Mouse (Mus musculus): Measurements from ENCODE around the gene Grwd1. TPM values are rescaled to one million over a fixed set of nuclear protein-coding genes. Genes with fewer than 3 reads are reported as not detected.
A peak's percentile ranks its signal among the peaks of the same experiment; 100 is the strongest.

The Grwd1 gene
- polyA plus RNA-seq, 1 experiment, result 1.1 TPM

DNA sequence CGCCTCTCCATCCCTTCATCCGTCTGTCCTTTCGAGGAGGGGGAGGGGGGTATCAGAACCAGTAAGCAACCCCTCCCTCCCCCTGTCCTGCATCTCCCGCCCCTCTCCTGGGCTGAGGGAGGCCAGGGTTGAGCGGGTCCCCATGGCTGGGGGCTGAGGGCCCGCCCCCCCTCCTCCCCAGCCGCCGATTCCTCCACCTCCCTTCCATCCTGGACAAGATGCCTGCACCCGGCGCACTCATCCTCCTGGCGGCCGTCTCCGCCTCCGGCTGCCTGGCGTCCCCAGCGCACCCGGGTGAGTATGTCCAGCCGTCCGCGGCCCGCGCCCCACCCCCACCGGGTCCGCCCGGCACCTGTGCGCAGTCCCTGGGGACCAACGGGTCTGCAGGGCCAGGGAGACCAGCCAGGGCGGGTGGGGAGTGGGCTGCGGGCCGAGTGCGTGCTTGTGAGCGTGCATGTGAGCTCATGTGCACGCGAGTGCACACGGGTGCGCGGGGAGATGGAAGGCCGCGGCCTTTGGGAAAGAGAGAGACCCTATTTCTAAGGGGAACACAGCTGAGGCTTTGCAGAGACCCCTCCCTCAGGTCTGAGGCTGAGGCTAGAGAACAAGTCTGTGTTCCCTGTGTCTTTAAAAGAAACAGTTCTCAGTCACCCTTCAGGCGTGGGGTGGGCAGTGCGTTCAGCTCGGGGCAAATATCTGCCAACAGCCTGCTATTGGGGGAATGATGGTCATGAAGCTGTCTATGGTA, 45.2 kb downstream of the Grwd1 start:
- H3K27me3 ChIP-seq (ENCODE audit: control insufficient read depth), result peaks cover 83% of the 10 kb centered on the region

DNA sequence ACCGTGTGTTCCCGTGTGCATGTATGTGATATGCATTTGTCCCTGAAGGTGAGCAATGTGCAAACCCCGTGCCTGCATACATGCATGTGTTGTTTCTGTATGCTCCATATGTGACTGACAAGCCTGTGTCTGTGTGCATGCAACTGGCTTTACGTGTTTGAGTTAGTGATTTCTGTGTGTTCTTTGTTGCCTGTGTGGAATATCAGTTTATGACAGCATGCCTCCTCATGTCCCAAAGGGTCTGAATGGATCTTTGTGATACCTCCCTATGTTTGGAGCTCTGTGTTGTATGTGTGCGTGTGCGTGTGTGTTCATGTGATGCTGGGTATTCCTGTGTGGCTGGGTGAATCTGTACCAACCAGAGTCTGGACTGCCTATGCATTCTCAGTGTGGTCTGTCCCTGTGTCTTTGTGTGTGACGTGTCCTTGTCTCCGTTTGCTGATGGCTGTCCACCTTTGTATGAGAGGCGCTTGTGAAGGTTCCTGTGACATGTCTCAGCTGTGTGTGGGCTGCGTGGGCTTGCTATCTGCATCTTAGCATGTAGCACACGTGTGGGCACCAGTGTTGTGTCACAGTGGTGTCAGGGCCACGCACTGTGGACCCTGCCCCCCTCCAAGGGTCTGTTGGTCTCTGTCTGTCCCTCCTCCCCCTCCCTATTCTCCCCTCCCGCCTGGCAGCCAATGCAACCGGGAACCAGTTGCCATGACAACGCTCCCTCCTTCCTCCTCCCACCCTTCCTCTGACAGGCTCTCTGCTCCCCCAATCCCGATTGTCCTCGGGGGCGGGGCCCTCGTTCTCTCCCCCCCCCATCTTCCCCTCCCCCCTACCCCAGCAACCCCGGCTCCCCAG, 46.0 kb downstream of the Grwd1 start, which contains the start of gene Sult2b1:
Gene Sult2b1 (minus strand): TSS at position 146 of the 849 bp plus-strand sequence.
- TF ChIP-seq TAL1 (IDR thresholded peaks at IDR 0.05; ENCODE audit: low read length) (no peak), GATA1 (IDR thresholded peaks at IDR 0.05; ENCODE audit: low read length) (no peak)
- no peaks in the 10 kb centered on the region for H3K36me3 ChIP-seq (ENCODE audit: control insufficient read depth)
- H3K4me1 ChIP-seq (ENCODE audit: control insufficient read depth), result peaks cover 7% of the 10 kb centered on the region
- peak within 1 kb of the TSS; percentile 53 for H3K4me3 ChIP-seq (replicated peaks)
- peaks cover 3% of the 10 kb centered on the region; the same call in 1 of the 2 replicates for H3K9me3 ChIP-seq (ENCODE audit: control insufficient read depth, low read length)
- H3K27me3 ChIP-seq (ENCODE audit: control insufficient read depth), result peaks cover 78% of the 10 kb centered on the region

More for the DNA sequence above, 45.2 kb downstream of the Grwd1 start:
- no peak overlapping the region for H3K4me3 ChIP-seq (replicated peaks)
- no peaks in the 10 kb centered on the region for H3K36me3 ChIP-seq (ENCODE audit: control insufficient read depth)
- H3K4me1 ChIP-seq (ENCODE audit: control insufficient read depth), result peaks cover 7% of the 10 kb centered on the region
- TF ChIP-seq GATA1 (IDR thresholded peaks at IDR 0.05; ENCODE audit: low read length) (no peak), TAL1 (IDR thresholded peaks at IDR 0.05; ENCODE audit: low read length) (no peak)
- peaks cover 3% of the 10 kb centered on the region; the same call in 1 of the 2 replicates for H3K9me3 ChIP-seq (ENCODE audit: control insufficient read depth, low read length)

DNA sequence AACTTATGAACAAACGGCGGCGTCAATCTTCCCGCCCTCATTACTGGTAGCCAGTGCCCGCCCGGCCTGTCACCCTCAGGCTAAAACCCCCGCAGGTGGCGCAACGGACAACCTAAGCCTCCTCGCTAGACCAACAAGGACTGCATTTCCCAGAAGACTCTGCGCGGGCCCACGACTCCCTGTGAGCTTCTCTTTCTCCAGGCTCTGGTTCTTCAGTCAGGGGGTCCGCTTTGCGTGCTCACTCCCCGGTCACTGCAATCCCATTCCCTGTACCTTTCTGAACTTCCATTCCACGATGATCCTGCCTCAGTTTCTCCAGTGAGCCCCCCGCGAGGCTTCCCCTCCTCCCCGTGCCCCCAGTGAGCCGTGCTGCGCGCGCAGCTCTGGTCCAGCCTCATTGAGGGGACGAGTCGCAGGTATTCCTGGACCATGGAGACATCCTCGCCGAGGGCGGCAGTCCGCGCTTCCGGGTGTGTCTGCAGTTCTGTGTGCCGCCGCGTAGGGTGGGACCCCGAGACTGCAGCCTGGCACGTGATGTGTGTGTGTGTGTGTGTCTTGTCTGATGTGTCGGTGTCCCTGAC, 47.1 kb downstream of the Grwd1 start, which contains the start of gene Lmtk3:
Gene Lmtk3 (plus strand): TSS at position 228 of the 581 bp plus-strand sequence.
- TF ChIP-seq GATA1 (IDR thresholded peaks at IDR 0.05; ENCODE audit: low read length) (no peak), TAL1 (IDR thresholded peaks at IDR 0.05; ENCODE audit: low read length) (no peak)
- Histone ChIP-seq H3K4me1 (ENCODE audit: control insufficient read depth) (peaks cover 12% of the 10 kb centered on the region), H3K4me3 (replicated peaks) (peak within 1 kb of the TSS; percentile 53), H3K27me3 (ENCODE audit: control insufficient read depth) (peaks cover 86% of the 10 kb centered on the region), H3K9me3 (ENCODE audit: control insufficient read depth, low read length) (peaks cover 3% of the 10 kb centered on the region; the same call in 1 of the 2 replicates), H3K36me3 (ENCODE audit: control insufficient read depth) (no peaks in the 10 kb centered on the region)

DNA sequence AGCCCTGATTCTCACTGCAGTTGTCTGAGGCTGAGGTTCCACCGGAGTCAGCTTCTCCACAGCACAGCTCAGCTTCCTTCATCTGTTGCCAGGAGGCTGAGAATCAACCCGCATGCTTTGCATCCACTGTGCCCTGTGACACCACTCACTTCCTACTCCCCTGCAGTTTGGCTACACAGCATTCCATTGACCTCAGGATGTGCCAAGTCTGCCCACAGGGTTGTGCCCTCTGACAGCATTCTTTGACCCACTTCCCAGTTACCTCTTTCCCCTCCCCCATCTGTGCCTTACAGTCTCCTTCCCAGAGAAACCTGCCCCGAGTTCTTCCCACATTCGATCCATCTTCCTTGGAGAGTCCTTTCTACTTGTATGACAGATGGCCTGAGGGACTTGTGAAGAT, 48.5 kb downstream of the Grwd1 start:
- peaks cover 72% of the 10 kb centered on the region for H3K27me3 ChIP-seq (ENCODE audit: control insufficient read depth)
- no peak for TF ChIP-seq TAL1 (IDR thresholded peaks at IDR 0.05; ENCODE audit: low read length)
- no peak for TF ChIP-seq GATA1 (IDR thresholded peaks at IDR 0.05; ENCODE audit: low read length)
- H3K36me3 ChIP-seq (ENCODE audit: control insufficient read depth), result no peaks in the 10 kb centered on the region
- H3K4me3 ChIP-seq (replicated peaks), result no peak overlapping the region
- peaks cover 12% of the 10 kb centered on the region for H3K4me1 ChIP-seq (ENCODE audit: control insufficient read depth)
- H3K9me3 ChIP-seq (ENCODE audit: control insufficient read depth, low read length), result peaks cover 3% of the 10 kb centered on the region; the same call in 1 of the 2 replicates

DNA sequence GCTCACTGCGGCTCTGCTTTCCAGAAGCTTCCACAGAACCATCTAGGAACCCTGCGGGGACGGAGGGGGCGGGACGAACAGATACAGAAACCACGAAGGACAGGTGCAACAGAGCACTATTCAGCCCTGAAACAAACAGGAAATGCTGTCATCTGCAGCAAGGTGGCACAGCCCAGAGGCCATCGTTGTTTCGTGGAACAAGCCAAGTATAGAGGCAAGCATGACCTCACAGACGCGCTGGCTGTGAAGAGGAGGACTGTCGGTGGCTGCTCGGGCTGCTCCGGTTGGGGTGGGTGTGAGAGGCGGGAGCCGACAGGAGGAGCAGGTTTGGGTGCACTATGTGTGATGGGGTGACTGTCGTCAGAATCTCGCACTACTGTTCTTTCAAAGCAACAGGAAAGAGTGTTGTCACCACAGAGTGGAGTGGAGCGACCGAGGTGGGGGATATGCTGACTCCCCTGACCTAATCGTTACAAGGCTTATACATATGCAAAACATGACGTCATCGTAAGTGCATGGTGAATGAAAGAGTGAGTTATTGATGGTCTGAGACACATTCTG, 51.6 kb downstream of the Grwd1 start:
- no peak for TF ChIP-seq TAL1 (IDR thresholded peaks at IDR 0.05; ENCODE audit: low read length)
- Histone ChIP-seq H3K27me3 (ENCODE audit: control insufficient read depth) (peaks cover 41% of the 10 kb centered on the region), H3K9me3 (ENCODE audit: control insufficient read depth, low read length) (no peaks in the 10 kb centered on the region), H3K4me3 (replicated peaks) (no peak overlapping the region), H3K4me1 (ENCODE audit: control insufficient read depth) (peaks cover 12% of the 10 kb centered on the region), H3K36me3 (ENCODE audit: control insufficient read depth) (no peaks in the 10 kb centered on the region)

DNA sequence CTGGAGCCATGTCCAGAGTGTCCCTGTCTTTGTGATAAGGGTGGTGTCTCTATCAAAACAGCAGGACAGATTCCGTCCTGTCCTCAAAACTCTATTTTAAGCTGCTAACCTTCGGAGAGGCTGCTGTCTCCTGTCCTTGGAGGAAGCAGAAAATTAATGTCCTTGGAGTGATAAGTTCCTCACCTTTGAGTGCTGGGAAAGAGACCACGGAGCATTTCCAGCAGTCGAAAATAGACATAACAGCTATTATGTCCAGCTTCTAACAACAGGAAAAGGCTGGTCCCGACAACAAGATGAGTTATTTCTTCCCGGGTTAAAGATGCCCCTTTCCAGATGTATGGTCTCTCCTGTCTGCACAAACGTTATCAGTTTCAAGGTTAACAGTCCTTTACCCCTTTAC, 55.5 kb downstream of the Grwd1 start:
- no peak for TF ChIP-seq GATA1 (IDR thresholded peaks at IDR 0.05; ENCODE audit: low read length)
- no peak for TF ChIP-seq TAL1 (IDR thresholded peaks at IDR 0.05; ENCODE audit: low read length)
- Histone ChIP-seq H3K36me3 (ENCODE audit: control insufficient read depth) (no peaks in the 10 kb centered on the region), H3K9me3 (ENCODE audit: control insufficient read depth, low read length) (no peaks in the 10 kb centered on the region), H3K4me1 (ENCODE audit: control insufficient read depth) (peaks cover 5% of the 10 kb centered on the region), H3K27me3 (ENCODE audit: control insufficient read depth) (peaks cover 18% of the 10 kb centered on the region), H3K4me3 (replicated peaks) (no peak overlapping the region)

Other genes with a start within 250 kb of the Grwd1 start
- gene Fgf21, start 215.5 kb downstream of the Grwd1 start, polyA plus RNA-seq (2012), result not detected in 2 replicates
- not detected in 2 replicates for gene Fut1, start 213.7 kb downstream of the Grwd1 start, polyA plus RNA-seq (2012)
- 0.05 TPM in 1 of 2 replicates, not detected in the other for gene Izumo1, start 209.1 kb downstream of the Grwd1 start, polyA plus RNA-seq (2012)
- 0.04 and 0.06 TPM in 2 replicates for gene Rasip1, start 203.5 kb downstream of the Grwd1 start, polyA plus RNA-seq (2012)
- not detected in 2 replicates for gene Mamstr, start 191.0 kb downstream of the Grwd1 start, polyA plus RNA-seq (2012)
- gene Fut2, start 164.6 kb downstream of the Grwd1 start, polyA plus RNA-seq (2012), result 0.09 TPM in 1 of 2 replicates, not detected in the other
- not detected in 2 replicates for gene Ntn5, start 146.9 kb downstream of the Grwd1 start, polyA plus RNA-seq (2012)
- not detected in 2 replicates for gene Sec1, start 136.5 kb downstream of the Grwd1 start, polyA plus RNA-seq (2012)
- gene Car11, start 131.1 kb downstream of the Grwd1 start, polyA plus RNA-seq (2012), result not detected in 2 replicates
- gene Dbp, start 125.9 kb downstream of the Grwd1 start, polyA plus RNA-seq (2012), result 0.07 TPM in 2 replicates
- 1,232 and 1,322 TPM in 2 replicates for gene Rpl18, start 115.5 kb downstream of the Grwd1 start, polyA plus RNA-seq (2012)
- 5.1 and 5.7 TPM in 2 replicates for gene Sphk2, start 112.9 kb downstream of the Grwd1 start, polyA plus RNA-seq (2012)
- gene Fam83e, start 109.7 kb downstream of the Grwd1 start, polyA plus RNA-seq (2012), result 0.03 and 0.11 TPM in 2 replicates
- not detected in 2 replicates for gene Spaca4, start 105.1 kb downstream of the Grwd1 start, polyA plus RNA-seq (2012)
- 0.01 and 0.04 TPM in 2 replicates for gene Lmtk3, start 47.2 kb downstream of the Grwd1 start, polyA plus RNA-seq (2012)
- 0.04 TPM in 1 of 2 replicates, not detected in the other for gene Sult2b1, start 46.3 kb downstream of the Grwd1 start, polyA plus RNA-seq (2012)
- 21.7 and 22.4 TPM in 2 replicates for gene Cyth2, start 16.4 kb downstream of the Grwd1 start, polyA plus RNA-seq (2012)
- gene Kcnj14, start 6.2 kb downstream of the Grwd1 start, polyA plus RNA-seq (2012), result 0.02 and 0.04 TPM in 2 replicates
- gene Kdelr1, start 41.8 kb upstream of the Grwd1 start, polyA plus RNA-seq (2012), result 18.7 and 19.2 TPM in 2 replicates
- gene Grin2d, start 47.4 kb upstream of the Grwd1 start, polyA plus RNA-seq (2012), result 0.01 TPM in 2 replicates
- gene Syngr4, start 65.8 kb upstream of the Grwd1 start, polyA plus RNA-seq (2012), result 1.1 and 1.2 TPM in 2 replicates
- gene Tmem143, start 66.0 kb upstream of the Grwd1 start, polyA plus RNA-seq (2012), result 1.4 and 2.0 TPM in 2 replicates
- gene Emp3, start 90.5 kb upstream of the Grwd1 start, polyA plus RNA-seq (2012), result 3.5 and 9.5 TPM in 2 replicates
- gene Ccdc114, start 93.1 kb upstream of the Grwd1 start, polyA plus RNA-seq (2012), result 0.02 TPM in 1 of 2 replicates, not detected in the other
- 0.03 and 0.04 TPM in 2 replicates for gene Abcc6, start 199.4 kb upstream of the Grwd1 start, polyA plus RNA-seq (2012)
- gene Nomo1, start 202.8 kb upstream of the Grwd1 start, polyA plus RNA-seq (2012), result 1.4 and 1.8 TPM in 2 replicates

Data from erythroblast, embryonic 14.5 days (primary cell).